Mouse (Mus musculus): ENCODE measurements around the gene Slc24a1. TPM values are rescaled to one million over a fixed set of nuclear protein-coding genes. Genes with fewer than 3 reads are reported as not detected.

The Slc24a1 gene
- polyA plus RNA-seq, 1 experiment from 2014 or later: not detected

GRCm38 (mm10) chr9:64907441-64907840 lies 44.0 kb downstream of the Slc24a1 start:
- Histone ChIP-seq H3K27ac (ENCODE audit: low read depth, low read length) (no peak overlapping the region), H3K27me3 (ENCODE audit: control insufficient read depth, insufficient read depth, low read length) (no peaks in the 10 kb centered on the region), H3K9ac (ENCODE audit: low read length) (no peak overlapping the region), H3K4me2 (ENCODE audit: low read depth) (no peak overlapping the region), H3K4me3 (ENCODE audit: low read depth, low read length) (no peak overlapping the region), H3K36me3 (ENCODE audit: control insufficient read depth, insufficient read depth, low read length) (no peaks in the 10 kb centered on the region), H3K4me1 (ENCODE audit: control insufficient read depth, insufficient read depth, low read length) (no peaks in the 10 kb centered on the region), H3K9me3 (ENCODE audit: control insufficient read depth, low read length) (no peaks in the 10 kb centered on the region)
- DNase-seq (ENCODE audit: low spot score) (no peak), ATAC-seq (ENCODE audit: insufficient read depth, low FRiP score, low TSS enrichment) (no peak)
- 89% methylated on average over 3 of the region's 3 CpGs for WGBS

GRCm38 (mm10) chr9:64904917-64905640 lies 46.3 kb downstream of the Slc24a1 start:
- Histone ChIP-seq H3K27me3 (ENCODE audit: control insufficient read depth, insufficient read depth, low read length) (no peaks in the 10 kb centered on the region), H3K4me2 (ENCODE audit: low read depth) (no peak overlapping the region), H3K27ac (ENCODE audit: low read depth, low read length) (no peak overlapping the region), H3K4me3 (ENCODE audit: low read depth, low read length) (no peak overlapping the region), H3K4me1 (ENCODE audit: control insufficient read depth, insufficient read depth, low read length) (no peaks in the 10 kb centered on the region), H3K36me3 (ENCODE audit: control insufficient read depth, insufficient read depth, low read length) (no peaks in the 10 kb centered on the region), H3K9me3 (ENCODE audit: control insufficient read depth, low read length) (no peaks in the 10 kb centered on the region), H3K9ac (ENCODE audit: low read length) (no peak overlapping the region)
- DNase-seq (ENCODE audit: low spot score) (no peak), ATAC-seq (ENCODE audit: insufficient read depth, low FRiP score, low TSS enrichment) (no peak)
- WGBS: 91% methylated on average over 14 of the region's 14 CpGs

- no peak overlapping the region for H3K4me3 ChIP-seq (ENCODE audit: low read depth, low read length)
- no peaks in the 10 kb centered on the region for H3K36me3 ChIP-seq (ENCODE audit: control insufficient read depth, insufficient read depth, low read length)
- DNase-seq (ENCODE audit: low spot score) (peak; percentile 64), ATAC-seq (ENCODE audit: insufficient read depth, low FRiP score, low TSS enrichment) (no peak)
- no peak overlapping the region for H3K9ac ChIP-seq (ENCODE audit: low read length)
- no peaks in the 10 kb centered on the region for H3K4me1 ChIP-seq (ENCODE audit: control insufficient read depth, insufficient read depth, low read length)
- H3K9me3 ChIP-seq (ENCODE audit: control insufficient read depth, low read length): no peaks in the 10 kb centered on the region
- H3K27me3 ChIP-seq (ENCODE audit: control insufficient read depth, insufficient read depth, low read length): no peaks in the 10 kb centered on the region
- H3K4me2 ChIP-seq (ENCODE audit: low read depth): no peak overlapping the region
- H3K27ac ChIP-seq (ENCODE audit: low read depth, low read length): no peak overlapping the region
- WGBS: 68% methylated on average over 3 of the region's 3 CpGs
Observed at GRCm38 (mm10) chr9:64903386-64903785, 48.0 kb downstream of the Slc24a1 start.

GRCm38 (mm10) chr9:64902866-64903265 lies 48.5 kb downstream of the Slc24a1 start:
- Histone ChIP-seq H3K27ac (ENCODE audit: low read depth, low read length) (no peak overlapping the region), H3K4me3 (ENCODE audit: low read depth, low read length) (no peak overlapping the region), H3K9ac (ENCODE audit: low read length) (no peak overlapping the region), H3K9me3 (ENCODE audit: control insufficient read depth, low read length) (no peaks in the 10 kb centered on the region), H3K36me3 (ENCODE audit: control insufficient read depth, insufficient read depth, low read length) (no peaks in the 10 kb centered on the region), H3K27me3 (ENCODE audit: control insufficient read depth, insufficient read depth, low read length) (no peaks in the 10 kb centered on the region), H3K4me1 (ENCODE audit: control insufficient read depth, insufficient read depth, low read length) (no peaks in the 10 kb centered on the region), H3K4me2 (ENCODE audit: low read depth) (no peak overlapping the region)
- ATAC-seq (ENCODE audit: insufficient read depth, low FRiP score, low TSS enrichment) (no peak), DNase-seq (ENCODE audit: low spot score) (no peak)
- 50% methylated on average over 4 of the region's 4 CpGs for WGBS

- H3K4me3 ChIP-seq (ENCODE audit: low read depth, low read length): no peak overlapping the region
- H3K4me1 ChIP-seq (ENCODE audit: control insufficient read depth, insufficient read depth, low read length): no peaks in the 10 kb centered on the region
- no peak overlapping the region for H3K9ac ChIP-seq (ENCODE audit: low read length)
- 89% methylated on average over 10 of the region's 10 CpGs for WGBS
- no peaks in the 10 kb centered on the region for H3K27me3 ChIP-seq (ENCODE audit: control insufficient read depth, insufficient read depth, low read length)
- H3K27ac ChIP-seq (ENCODE audit: low read depth, low read length): no peak overlapping the region
- peaks cover 7% of the 10 kb centered on the region for H3K36me3 ChIP-seq (ENCODE audit: control insufficient read depth, insufficient read depth, low read length)
- H3K9me3 ChIP-seq (ENCODE audit: control insufficient read depth, low read length): no peaks in the 10 kb centered on the region
- no peak for DNase-seq (ENCODE audit: low spot score)
- no peak overlapping the region for H3K4me2 ChIP-seq (ENCODE audit: low read depth)
- no peak for ATAC-seq (ENCODE audit: insufficient read depth, low FRiP score, low TSS enrichment)
Observed at GRCm38 (mm10) chr9:64896605-64897004, 54.8 kb downstream of the Slc24a1 start.

- Histone ChIP-seq H3K4me2 (ENCODE audit: low read depth) (no peak overlapping the region), H3K36me3 (ENCODE audit: control insufficient read depth, insufficient read depth, low read length) (no peaks in the 10 kb centered on the region), H3K9ac (ENCODE audit: low read length) (no peak overlapping the region), H3K4me3 (ENCODE audit: low read depth, low read length) (no peak overlapping the region), H3K27ac (ENCODE audit: low read depth, low read length) (no peak overlapping the region), H3K9me3 (ENCODE audit: control insufficient read depth, low read length) (no peaks in the 10 kb centered on the region), H3K27me3 (ENCODE audit: control insufficient read depth, insufficient read depth, low read length) (no peaks in the 10 kb centered on the region), H3K4me1 (ENCODE audit: control insufficient read depth, insufficient read depth, low read length) (no peaks in the 10 kb centered on the region)
- ATAC-seq (ENCODE audit: insufficient read depth, low FRiP score, low TSS enrichment) (no peak), DNase-seq (ENCODE audit: low spot score) (no peak)
- 85% methylated on average over 5 of the region's 5 CpGs for WGBS
Observed at GRCm38 (mm10) chr9:64886008-64886407, 65.4 kb downstream of the Slc24a1 start.

Small RNAs within 50 kb of the gene (microRNA-seq; reads per million reads assigned to microRNA genes)
- gene Gm25640: not detected

Other genes with a start within 250 kb of the Slc24a1 start
- 292 and 312 TPM in 2 replicates for gene Rab11a, start 213.8 kb downstream of the Slc24a1 start, polyA plus RNA-seq (2014; fragmentation: Nextera tagmentation; extraction: Ambion mirVana)
- gene Dennd4a, start 140.3 kb downstream of the Slc24a1 start, polyA plus RNA-seq (2014; fragmentation: Nextera tagmentation; extraction: Ambion mirVana): 10.1 and 10.8 TPM in 2 replicates
- 72.4 and 78.9 TPM in 2 replicates for gene Ints14, start 9.3 kb upstream of the Slc24a1 start, polyA plus RNA-seq (2014; fragmentation: Nextera tagmentation; extraction: Ambion mirVana)
- 105 and 114 TPM in 2 replicates for gene Hacd3, start 70.1 kb upstream of the Slc24a1 start, polyA plus RNA-seq (2014; fragmentation: Nextera tagmentation; extraction: Ambion mirVana)
- 34.7 and 36.7 TPM in 2 replicates for gene Dpp8, start 80.8 kb upstream of the Slc24a1 start, polyA plus RNA-seq (2014; fragmentation: Nextera tagmentation; extraction: Ambion mirVana)
- gene Igdcc4, start 149.9 kb upstream of the Slc24a1 start, polyA plus RNA-seq (2014; fragmentation: Nextera tagmentation; extraction: Ambion mirVana): 12.3 and 14.1 TPM in 2 replicates
- 60.7 and 71.9 TPM in 2 replicates for gene Igdcc3, start 189.6 kb upstream of the Slc24a1 start, polyA plus RNA-seq (2014; fragmentation: Nextera tagmentation; extraction: Ambion mirVana)
- 4.9 and 6.1 TPM in 2 replicates for gene Parp16, start 243.7 kb upstream of the Slc24a1 start, polyA plus RNA-seq (2014; fragmentation: Nextera tagmentation; extraction: Ambion mirVana)